8 mouse cellular contexts compared by ENCODE assay signal in genomic region chrX:52651975-52652374, GRCm38 (mm10). TPM values are rescaled to one million over a fixed set of nuclear protein-coding genes. Genes with fewer than 3 reads are reported as not detected.
DNase-seq lines count a peak whose midpoint lies in the region; ATAC-seq and TF ChIP-seq lines count a peak whose summit lies in the region.

No protein-coding gene starts in this region.

- peaks cover 14% of the 10 kb centered on the region for H3K4me1 ChIP-seq in E14TG2a.4 (replicated peaks; ENCODE audit: low read depth, low read length)
- peaks cover 9% of the 10 kb centered on the region for H3K4me1 ChIP-seq in forebrain, embryonic 15.5 days
- H3K4me1 ChIP-seq in hindbrain, embryonic 13.5 days (replicated peaks), result peaks cover 10% of the 10 kb centered on the region
- H3K4me1 ChIP-seq in stomach, postnatal 0 days (replicated peaks; ENCODE audit: control insufficient read depth, insufficient read depth), result no peaks in the 10 kb centered on the region

- H3K36me3 ChIP-seq in E14TG2a.4 (ENCODE audit: insufficient read depth, low read length), result no peaks in the 10 kb centered on the region
- no peaks in the 10 kb centered on the region for H3K36me3 ChIP-seq in forebrain, embryonic 15.5 days
- no peaks in the 10 kb centered on the region for H3K36me3 ChIP-seq in hindbrain, embryonic 13.5 days
- no peaks in the 10 kb centered on the region for H3K36me3 ChIP-seq in stomach, postnatal 0 days (ENCODE audit: control insufficient read depth, insufficient read depth, low read length)

- peak; percentile 67; the same call in 1 of the 2 replicates for ATAC-seq in forebrain, embryonic 15.5 days (replicated peaks)
- no peak for ATAC-seq in hindbrain, embryonic 13.5 days (ENCODE audit: low FRiP score)
- no peak; the same call in 1 of the 2 replicates for ATAC-seq in stomach, postnatal 0 days (ENCODE audit: low FRiP score, low TSS enrichment)

- TF ChIP-seq EP300 in stomach, postnatal 0 days (optimal IDR thresholded peaks at IDR 0.05), result no peak

- peak overlapping the region; percentile 50 for H3K4me3 ChIP-seq in E14TG2a.4 (replicated peaks; ENCODE audit: low read length)
- H3K4me3 ChIP-seq in forebrain, embryonic 15.5 days, result no peak overlapping the region
- no peak overlapping the region for H3K4me3 ChIP-seq in hindbrain, embryonic 13.5 days
- no peak overlapping the region for H3K4me3 ChIP-seq in left cerebral cortex, adult 2 months
- H3K4me3 ChIP-seq in stomach, postnatal 0 days (ENCODE audit: low read depth, low read length), result no peak overlapping the region

- intact Hi-C loops in left cerebral cortex, adult 2 months (cut with DNase I), result loop anchor here (1.0 kb wide), 1 partner anchor 199 kb away; no protein-coding TSS in a partner anchor

- no peak overlapping the region for H3K9ac ChIP-seq in forebrain, embryonic 15.5 days (replicated peaks)
- H3K9ac ChIP-seq in hindbrain, embryonic 13.5 days, result no peak overlapping the region
- no peak overlapping the region for H3K9ac ChIP-seq in stomach, postnatal 0 days (ENCODE audit: low read length)

- H3K4me2 ChIP-seq in forebrain, embryonic 15.5 days (replicated peaks), result no peak overlapping the region
- peak overlapping the region; percentile 26; the same call in 1 of the 2 replicates for H3K4me2 ChIP-seq in hindbrain, embryonic 13.5 days
- H3K4me2 ChIP-seq in stomach, postnatal 0 days (replicated peaks; ENCODE audit: low read depth), result 0 out of 2 replicates have a peak overlapping the region, but pooled peaks have one; percentile 17

- H3K27me3 ChIP-seq in E14TG2a.4 (ENCODE audit: insufficient read depth, low read length), result no peaks in the 10 kb centered on the region
- no peaks in the 10 kb centered on the region for H3K27me3 ChIP-seq in forebrain, embryonic 15.5 days
- no peaks in the 10 kb centered on the region for H3K27me3 ChIP-seq in hindbrain, embryonic 13.5 days
- no peaks in the 10 kb centered on the region for H3K27me3 ChIP-seq in stomach, postnatal 0 days (ENCODE audit: control insufficient read depth, insufficient read depth, low read length)

- H3K9me3 ChIP-seq in E14TG2a.4 (ENCODE audit: low read length), result no peaks in the 10 kb centered on the region
- no peaks in the 10 kb centered on the region for H3K9me3 ChIP-seq in forebrain, embryonic 15.5 days
- no peaks in the 10 kb centered on the region for H3K9me3 ChIP-seq in hindbrain, embryonic 13.5 days
- no peaks in the 10 kb centered on the region for H3K9me3 ChIP-seq in stomach, postnatal 0 days (ENCODE audit: control insufficient read depth, low read length)

- no peak overlapping the region for H3K27ac ChIP-seq in forebrain, embryonic 15.5 days (replicated peaks)
- H3K27ac ChIP-seq in hindbrain, embryonic 13.5 days, result no peak overlapping the region; the same call in 1 of the 2 replicates
- no peak overlapping the region for H3K27ac ChIP-seq in left cerebral cortex, adult 2 months
- 0 out of 2 replicates have a peak overlapping the region, but pooled peaks have one; percentile 13 for H3K27ac ChIP-seq in stomach, postnatal 0 days (replicated peaks)

- DNase-seq in R1 (ENCODE audit: low read depth, low spot score), result peak; percentile 73
- DNase-seq in left cerebral cortex, adult 2 months (ENCODE audit: extremely low spot score in 1 of 2, low spot score in 2 of 2), result peak; percentile 15 to 17
- DNase-seq in lung, postnatal 25 days (ENCODE audit: low spot score), result peak; percentile 44
- peak; percentile 29 for DNase-seq in stomach, postnatal 0 days (ENCODE audit: low spot score)
- DNase-seq in cerebellum, adult 11 months, result no peak

- WGBS in forebrain, embryonic 15.5 days, result 25% methylated on average over 10 of the region's 10 CpGs
- WGBS in hindbrain, embryonic 13.5 days, result 26% methylated on average over 10 of the region's 10 CpGs
- 21% methylated on average over 10 of the region's 10 CpGs for WGBS in stomach, postnatal 0 days

- peak; percentile 32; the same call in 1 of the 2 replicates for TF ChIP-seq CTCF in E14TG2a.4 (conservative IDR thresholded peaks at IDR 0.05; ENCODE audit: low read length)
- TF ChIP-seq CTCF in left cerebral cortex, adult 2 months (IDR thresholded peaks at IDR 0.05), result peak; percentile 59
- peak; percentile 76 for TF ChIP-seq CTCF in stomach, postnatal 0 days (IDR thresholded peaks at IDR 0.05; ENCODE audit: low read depth)

RNA-seq across cellular contexts. Expression of gene Gpc3, which starts 38.2 kb away (rescaled TPM):
- 32.7 and 33.6 TPM in 2 replicates for polyA plus RNA-seq in forebrain, embryonic 15.5 days (2015; fragmentation: Nextera tagmentation; extraction: Ambion mirVana)
- 109 and 110 TPM in 2 replicates for polyA plus RNA-seq in hindbrain, embryonic 13.5 days (2015; fragmentation: Nextera tagmentation; extraction: Ambion mirVana)
- total RNA-seq in left cerebral cortex, adult 2 months (2021), result 1 to 10 TPM; 5.9 to 6.6 TPM
- polyA plus RNA-seq in stomach, postnatal 0 days (2015; fragmentation: Nextera tagmentation; extraction: Ambion mirVana), result 238 and 253 TPM in 2 replicates
